15 mouse cellular contexts compared by ENCODE assay signal in genomic region chr9:24504381-24504780, GRCm38 (mm10). TPM values are rescaled to one million over a fixed set of nuclear protein-coding genes. Genes with fewer than 3 reads are reported as not detected.
DNase-seq lines count a peak whose midpoint lies in the region; ATAC-seq and TF ChIP-seq lines count a peak whose summit lies in the region.
"Had no signal": no experiment of that assay in that cellular context is flagged by ENCODE, and none has a peak within 500 bp of the region (broad histone marks: within the 10 kb centered on the region; RNA-seq: fewer than 3 reads in every experiment).

No protein-coding gene starts in this region.

- no peak overlapping the region for H3ac ChIP-seq in myocyte (ENCODE audit: control insufficient read depth, insufficient read length)

- H3K36me3 ChIP-seq in hindbrain, postnatal 0 days (ENCODE audit: insufficient read depth, low read length): no peaks in the 10 kb centered on the region
- no peaks in the 10 kb centered on the region for H3K36me3 ChIP-seq in hindbrain, embryonic 12.5 days
- H3K36me3 ChIP-seq in megakaryocyte, embryonic 14.5 days (replicated peaks; ENCODE audit: low read length): peaks cover 4% of the 10 kb centered on the region
- no peaks in the 10 kb centered on the region for H3K36me3 ChIP-seq in myocyte (ENCODE audit: control insufficient read depth, insufficient read depth)
- H3K36me3 ChIP-seq: embryonic facial prominence, embryonic 15.5 days; midbrain, embryonic 10.5 days; neural tube, embryonic 13.5 days had no signal

- no peak overlapping the region for H3K4me3 ChIP-seq in hindbrain, postnatal 0 days (ENCODE audit: low read length)
- H3K4me3 ChIP-seq in hindbrain, embryonic 12.5 days: no peak overlapping the region
- peak overlapping the region; percentile 1 for H3K4me3 ChIP-seq in megakaryocyte, embryonic 14.5 days (replicated peaks)
- H3K4me3 ChIP-seq in myocyte: peak overlapping the region; percentile 52

- no peak overlapping the region for H3K4me2 ChIP-seq in hindbrain, postnatal 0 days (ENCODE audit: low read depth, low read length)
- no peak overlapping the region for H3K4me2 ChIP-seq in hindbrain, embryonic 12.5 days (replicated peaks)
- peak overlapping the region; percentile 96 for H3K4me2 ChIP-seq in myocyte (ENCODE audit: low read depth)

- no peak for TF ChIP-seq POLR2A in myocyte (IDR thresholded peaks at IDR 0.05; ENCODE audit: insufficient read length, low read depth)

- no peak overlapping the region for H3K9ac ChIP-seq in hindbrain, postnatal 0 days (replicated peaks; ENCODE audit: low read length)
- H3K9ac ChIP-seq in hindbrain, embryonic 12.5 days: no peak overlapping the region
- H3K9ac ChIP-seq: embryonic facial prominence, embryonic 15.5 days had no signal

- H3K9me3 ChIP-seq in hindbrain, postnatal 0 days (ENCODE audit: low read length): no peaks in the 10 kb centered on the region
- H3K9me3 ChIP-seq in hindbrain, embryonic 12.5 days (replicated peaks): no peaks in the 10 kb centered on the region
- no peaks in the 10 kb centered on the region for H3K9me3 ChIP-seq in megakaryocyte, embryonic 14.5 days
- H3K9me3 ChIP-seq: embryonic facial prominence, embryonic 15.5 days; midbrain, embryonic 10.5 days; neural tube, embryonic 13.5 days had no signal

- H3K27ac ChIP-seq in hindbrain, postnatal 0 days: no peak overlapping the region
- H3K27ac ChIP-seq in hindbrain, embryonic 12.5 days: no peak overlapping the region

- peaks cover 8% of the 10 kb centered on the region; the same call in 1 of the 2 replicates for H3K4me1 ChIP-seq in hindbrain, postnatal 0 days (ENCODE audit: insufficient read depth, low read length)
- peaks cover 18% of the 10 kb centered on the region for H3K4me1 ChIP-seq in hindbrain, embryonic 12.5 days
- peaks cover 47% of the 10 kb centered on the region for H3K4me1 ChIP-seq in megakaryocyte, embryonic 14.5 days

- ATAC-seq in hindbrain, postnatal 0 days: no peak
- ATAC-seq in hindbrain, embryonic 12.5 days (ENCODE audit: low FRiP score): no peak
- ATAC-seq in megakaryocyte, adult 5-6 weeks (ENCODE audit: poor library complexity, severe bottlenecking): no peak
- ATAC-seq: Patski had no signal

- TF ChIP-seq CTCF in hindbrain, postnatal 0 days (IDR thresholded peaks at IDR 0.05; ENCODE audit: low read depth): peak; percentile 22; the same call in 1 of the 2 replicates

- H3K79me2 ChIP-seq in myocyte (ENCODE audit: control insufficient read depth, insufficient read depth): peaks cover 31% of the 10 kb centered on the region

- no peaks in the 10 kb centered on the region for H3K27me3 ChIP-seq in hindbrain, postnatal 0 days (ENCODE audit: insufficient read depth, low read length)
- no peaks in the 10 kb centered on the region for H3K27me3 ChIP-seq in hindbrain, embryonic 12.5 days
- no peaks in the 10 kb centered on the region for H3K27me3 ChIP-seq in megakaryocyte, embryonic 14.5 days (replicated peaks)
- no peaks in the 10 kb centered on the region for H3K27me3 ChIP-seq in myocyte (ENCODE audit: control insufficient read depth, insufficient read depth, insufficient read length)
- H3K27me3 ChIP-seq: embryonic facial prominence, embryonic 15.5 days; neural tube, embryonic 13.5 days; Patski had no signal

- WGBS in hindbrain, postnatal 0 days: 50% methylated on average over 2 of the region's 2 CpGs
- WGBS in hindbrain, embryonic 12.5 days: 77% methylated on average over 2 of the region's 2 CpGs

- DNase-seq in embryo, embryonic 10 days (ENCODE audit: low spot score): peak; percentile 11
- no peak for DNase-seq in embryo, embryonic 10.5 days (ENCODE audit: low spot score)
- DNase-seq in hindbrain, postnatal 0 days (ENCODE audit: low spot score): no peak
- DNase-seq in thymus, postnatal 25 days: no peak
- DNase-seq: gastrocnemius, postnatal 25 days; kidney, postnatal 36 days; lung, postnatal 14 days had no signal

TF ChIP-seq in myocyte, 11 proteins besides CTCF, POLR2A, EP300 and RAD21:
- no peak for TF ChIP-seq CEBPB (IDR thresholded peaks at IDR 0.05; ENCODE audit: insufficient read depth, poor library complexity, severe bottlenecking)

RNA-seq across cellular contexts. Expression of gene Dpy19l1, which starts 1.4 kb away (rescaled TPM):
- total RNA-seq in hindbrain, postnatal 0 days (2014; rRNA removed): 47.9 and 56.4 TPM in 2 replicates
- polyA plus RNA-seq in hindbrain, postnatal 0 days (2015; fragmentation: Nextera tagmentation; extraction: Ambion mirVana): 15.6 and 16.6 TPM in 2 replicates
- 16.3 and 17.0 TPM in 2 replicates for polyA plus RNA-seq in hindbrain, embryonic 12.5 days (2016; fragmentation: Nextera tagmentation; extraction: Ambion mirVana)
- polyA plus RNA-seq in megakaryocyte, embryonic 14.5 days (2012; ENCODE audit: insufficient read depth, low replicate concordance): 2.3 TPM in 2 replicates
- 69.0 and 75.6 TPM in 2 replicates for total RNA-seq in megakaryocyte, adult 5-6 weeks (2015)
- 95.8 and 98.4 TPM in 2 replicates for total RNA-seq in megakaryocyte, adult 5-6 weeks (2017)
- polyA plus RNA-seq in myocyte (2012; fragmentation: generic; extraction: Trizol): 17.3 TPM

Comparison
In these comparisons a context has a peak if more than half of its experiments do, and no peak if none do; other contexts are left out.
1. H3K4me3 ChIP-seq: peak in megakaryocyte, embryonic 14.5 days (single experiment) and myocyte (single experiment); none in hindbrain, postnatal 0 days (single experiment) and hindbrain, embryonic 12.5 days (single experiment).